Mouse (Mus musculus): ENCODE measurements at regions not wholly inside any gene's neighbourhood (a gene's known extent, or its start where the extent isn't known, plus 50 kb on each side); places are given as distances from the start of the nearest gene placed in this dataset.

- TF ChIP-seq CTCF (IDR thresholded peaks at IDR 0.05; ENCODE audit: control insufficient read depth, insufficient read depth, insufficient read length) (no peak), MAX (IDR thresholded peaks at IDR 0.05) (no peak), MYOD1 (IDR thresholded peaks at IDR 0.05; ENCODE audit: control insufficient read depth, insufficient read length, low read depth) (no peak)
Measured at GRCm38 (mm10) chr10:119116843-119117390, 122.9 kb downstream of the Cand1 start.

All from C2C12 (cell line).